Mouse (Mus musculus) intestine, postnatal 0 days (tissue): ENCODE results near the gene Zbtb43. TPM values are rescaled to one million over a fixed set of nuclear protein-coding genes. Genes with fewer than 3 reads are reported as not detected.

Experiments
- ATAC-seq: fragments of 200-750 bp; cut with Nextera tagmentation; 2 replicates; pipeline ENCODE4 v1.8.0; 2017; ENCODE audit warnings: mild to moderate bottlenecking, moderate TSS enrichment, moderate library complexity
- H3K27ac ChIP-seq: fragments of 300-500 bp; sonication (generic); 2 replicates; pipeline ENCODE4 v1.5.1; 2014; ENCODE audit warnings: mild to moderate bottlenecking, low read depth, low read length, moderate library complexity
- H3K27me3 ChIP-seq: fragments of 300-500 bp; sonication (generic); replicated peaks from 2 replicates; pipeline ENCODE4 v1.6.1; 2014; ENCODE audit warnings: low read length, mixed read lengths; ENCODE audit not compliant: control insufficient read depth, insufficient read depth
- H3K36me3 ChIP-seq: fragments of 300-500 bp; sonication (generic); 2 replicates; pipeline ENCODE4 v1.6.1; 2014; ENCODE audit warnings: mild to moderate bottlenecking, moderate library complexity; ENCODE audit not compliant: control insufficient read depth, insufficient read depth
- H3K4me1 ChIP-seq: fragments of 300-500 bp; sonication (generic); replicated peaks from 2 replicates; pipeline ENCODE4 v1.6.1; 2014; ENCODE audit warnings: antibody characterized with exemption, low read length, mixed read lengths; ENCODE audit not compliant: control insufficient read depth, insufficient read depth
- H3K4me2 ChIP-seq: fragments of 300-500 bp; sonication (generic); replicated peaks from 2 replicates; pipeline ENCODE4 v1.6.1; 2014; ENCODE audit warnings: low read depth, mild to moderate bottlenecking, moderate library complexity
- H3K4me3 ChIP-seq: fragments of 300-500 bp; sonication (generic); 2 replicates; pipeline ENCODE4 v1.5.1; 2014; ENCODE audit warnings: low read depth, low read length
- H3K9ac ChIP-seq: fragments of 300-500 bp; sonication (generic); 2 replicates; pipeline ENCODE4 v1.6.1; 2014; ENCODE audit warnings: mild to moderate bottlenecking, low read depth, low read length
- H3K9me3 ChIP-seq: fragments of 300-500 bp; sonication (generic); 2 replicates; pipeline ENCODE4 v1.6.1; 2016; ENCODE audit warnings: mixed run types; ENCODE audit not compliant: control insufficient read depth
- CTCF ChIP-seq: sonication (generic); IDR thresholded peaks from 2 replicates; pipeline ENCODE4 v1.5.1; 2016; ENCODE audit warnings: low read depth, mild to moderate bottlenecking, control low read depth, antibody characterized with exemption, moderate library complexity
- WGBS: fragments of 180-500 bp; shearing (Covaris S2); extraction: QIAGEN DNeasy Blood & Tissue Kit; methylation state at CpG from one replicate; pipeline ENCODE4 v1.1.7; 2014; 5-methylcytosine and 5-hydroxymethylcytosine counted together
- polyA plus RNA-seq: library from polyadenylated mRNA; unstranded; fragments of >200 nt; fragmentation: Nextera tagmentation; extraction: Ambion mirVana; gene quantifications from 2 replicates; pipeline ENCODE4 v1.2.1, GENCODE M21; 2015

Zbtb43 gene
- polyA plus RNA-seq, 1 experiment from 2014 or later = 9.3 TPM

GRCm38 (mm10) chr2:33403511-33404003, 64.8 kb downstream of the Zbtb43 start:
- 0 out of 2 replicates have a peak, but pooled peaks have one; percentile 16 for ATAC-seq
- Histone ChIP-seq H3K9me3 (no peaks in the 10 kb centered on the region), H3K4me1 (no peaks in the 10 kb centered on the region), H3K36me3 (peaks cover 6% of the 10 kb centered on the region; the same call in 1 of the 2 replicates), H3K27ac (no peak overlapping the region; the same call in 1 of the 2 replicates), H3K4me3 (no peak overlapping the region), H3K9ac (no peak overlapping the region), H3K4me2 (no peak overlapping the region), H3K27me3 (no peaks in the 10 kb centered on the region)
- WGBS = 38% methylated on average over 4 of the region's 4 CpGs
- no peak for TF ChIP-seq CTCF

DNA sequence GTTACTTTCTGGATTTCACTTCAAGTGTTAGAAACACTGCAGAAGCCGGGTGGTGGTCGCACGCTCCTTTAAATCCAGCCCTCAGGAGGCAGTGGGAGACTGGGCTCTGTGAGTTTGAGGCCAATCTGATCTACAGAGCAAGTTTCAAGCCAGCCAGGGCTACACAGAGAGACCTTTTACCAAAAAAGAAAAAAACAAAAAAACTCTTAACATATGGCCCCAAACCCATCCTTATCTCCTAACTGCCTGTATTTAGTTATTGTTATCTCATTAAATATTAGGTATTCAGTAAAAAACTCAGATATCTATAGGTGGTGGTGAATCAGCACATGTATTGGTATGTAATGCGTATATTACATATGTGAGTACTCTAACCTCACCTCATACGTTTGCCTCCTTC, 65.7 kb downstream of the Zbtb43 start:
- 73% methylated on average over 5 of the region's 5 CpGs for WGBS
- no peak for TF ChIP-seq CTCF
- H3K36me3 ChIP-seq = peaks cover 3% of the 10 kb centered on the region; the same call in 1 of the 2 replicates
- ATAC-seq = no peak
- no peaks in the 10 kb centered on the region for H3K9me3 ChIP-seq
- no peak overlapping the region for H3K4me2 ChIP-seq
- no peak overlapping the region for H3K27ac ChIP-seq
- no peaks in the 10 kb centered on the region for H3K4me1 ChIP-seq
- H3K9ac ChIP-seq = no peak overlapping the region
- no peak overlapping the region for H3K4me3 ChIP-seq
- no peaks in the 10 kb centered on the region for H3K27me3 ChIP-seq

DNA sequence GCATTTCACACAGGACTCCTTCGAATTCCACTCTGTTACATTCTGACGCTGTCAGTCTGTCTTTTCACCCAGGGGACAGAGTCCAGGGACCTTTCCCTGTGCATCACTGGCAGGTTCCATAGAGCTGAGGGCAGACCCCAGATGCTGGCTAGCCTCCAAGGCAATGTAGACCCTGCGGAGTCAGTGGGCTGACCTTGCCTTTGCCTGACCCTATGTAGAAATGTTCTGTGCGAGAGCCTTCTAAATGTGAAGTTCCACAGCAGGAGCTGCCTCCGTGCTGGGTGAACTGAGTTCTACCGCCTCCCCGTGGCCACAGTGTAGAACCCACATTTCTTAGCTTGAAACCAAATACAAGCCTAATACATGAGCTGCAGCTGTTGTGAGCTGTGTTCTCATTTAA, 66.1 kb downstream of the Zbtb43 start:
- no peak overlapping the region for H3K27ac ChIP-seq
- no peaks in the 10 kb centered on the region for H3K27me3 ChIP-seq
- peaks cover 3% of the 10 kb centered on the region; the same call in 1 of the 2 replicates for H3K36me3 ChIP-seq
- no peaks in the 10 kb centered on the region for H3K9me3 ChIP-seq
- no peak overlapping the region for H3K9ac ChIP-seq
- whole genome bisulfite sequencing = 46% methylated on average over 7 of the region's 7 CpGs
- ATAC-seq = peak; percentile 29; the same call in 1 of the 2 replicates
- TF ChIP-seq CTCF = peak; percentile 88
- no peak overlapping the region for H3K4me2 ChIP-seq
- no peak overlapping the region for H3K4me3 ChIP-seq
- H3K4me1 ChIP-seq = no peaks in the 10 kb centered on the region

- H3K27ac ChIP-seq = no peak overlapping the region
- no peaks in the 10 kb centered on the region for H3K4me1 ChIP-seq
- TF ChIP-seq CTCF = peak; percentile 77
- H3K4me3 ChIP-seq = no peak overlapping the region
- WGBS = 33% methylated on average over 3 of the region's 3 CpGs
- no peak overlapping the region for H3K4me2 ChIP-seq
- ATAC-seq = no peak
- no peaks in the 10 kb centered on the region for H3K27me3 ChIP-seq
- H3K9ac ChIP-seq = no peak overlapping the region
- no peaks in the 10 kb centered on the region for H3K9me3 ChIP-seq
- H3K36me3 ChIP-seq = peaks cover 3% of the 10 kb centered on the region; the same call in 1 of the 2 replicates
Observed at GRCm38 (mm10) chr2:33401217-33401616, 67.1 kb downstream of the Zbtb43 start.

- WGBS = 70% methylated on average over 5 of the region's 5 CpGs
- no peaks in the 10 kb centered on the region for H3K9me3 ChIP-seq
- H3K9ac ChIP-seq = no peak overlapping the region
- no peak for ATAC-seq
- H3K36me3 ChIP-seq = no peaks in the 10 kb centered on the region; the same call in 1 of the 2 replicates
- no peak overlapping the region for H3K4me3 ChIP-seq
- no peak overlapping the region for H3K27ac ChIP-seq
- H3K4me1 ChIP-seq = no peaks in the 10 kb centered on the region
- no peak overlapping the region for H3K4me2 ChIP-seq
- no peak for TF ChIP-seq CTCF
- H3K27me3 ChIP-seq = no peaks in the 10 kb centered on the region
Observed at GRCm38 (mm10) chr2:33400541-33400940, 67.8 kb downstream of the Zbtb43 start.

Other genes starting within 250 kb of the Zbtb43 start
- 4.0 and 4.9 TPM in 2 replicates for gene Ralgps1, start 97.1 kb downstream of the Zbtb43 start, polyA plus RNA-seq
- gene Zbtb34, start 37.2 kb downstream of the Zbtb43 start, polyA plus RNA-seq = 1.5 and 2.1 TPM in 2 replicates
- not detected in 2 replicates for gene Lmx1b, start 172.0 kb upstream of the Zbtb43 start, polyA plus RNA-seq